Mouse (Mus musculus) T-helper 2 cell (primary cell): ENCODE data around the gene Nav1.

Source experiments
- in situ Hi-C: fragments of 300-600 bp; cut with MboI, MseI; formaldehyde crosslinking; loops from one replicate; pipeline ENCODE4 v1.15.1; 2025; ENCODE audit warnings: high pct_unique_total_duplicates

Gene Nav1

DNA sequence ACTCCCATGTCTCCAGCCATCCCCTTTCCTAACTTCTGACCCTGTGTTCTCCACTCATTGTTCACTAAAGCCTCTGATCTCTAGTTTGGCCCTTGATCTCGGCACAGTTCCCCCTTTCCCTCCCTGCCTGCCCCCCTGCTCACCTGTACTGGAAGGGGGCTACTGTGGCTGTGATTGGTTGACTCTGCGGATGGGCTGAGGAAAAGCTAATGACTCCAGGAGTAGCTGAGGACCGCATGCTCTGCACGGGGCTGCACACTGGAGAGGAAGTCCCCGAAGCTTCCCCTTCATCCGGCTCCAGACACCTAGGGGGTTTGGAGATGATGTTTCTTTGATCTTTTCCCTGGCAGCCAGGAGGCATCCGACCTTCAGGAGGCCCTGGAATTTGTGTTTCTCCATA is at the start of gene Nav1:
TSS of gene Nav1 (minus strand) at position 277 of the 400 bp plus-strand sequence.
- in situ Hi-C loops = no loop called here

DNA sequence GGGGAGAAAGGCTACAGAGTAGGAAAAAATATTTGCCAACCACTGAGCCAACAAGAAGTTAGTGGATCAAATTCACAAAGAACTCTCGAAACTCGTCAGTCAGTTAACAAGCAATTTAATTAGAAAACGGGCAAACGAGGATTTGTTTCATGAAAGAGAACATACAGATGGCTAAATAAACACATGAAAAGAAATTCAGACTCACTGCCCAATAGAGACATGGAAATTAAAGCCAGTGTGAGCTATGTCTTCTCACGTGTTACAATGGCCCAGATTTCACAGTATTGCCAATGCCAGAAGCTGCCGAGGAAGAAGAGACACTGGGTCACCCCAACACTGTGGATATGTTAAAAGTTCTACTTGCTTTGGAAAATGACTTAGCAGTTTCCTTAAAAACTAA is 46.8 kb upstream of the Nav1 start:
- in situ Hi-C loops = loop anchor here (10.0 kb wide), 1 partner anchor 1689 kb away; no protein-coding TSS in a partner anchor

DNA sequence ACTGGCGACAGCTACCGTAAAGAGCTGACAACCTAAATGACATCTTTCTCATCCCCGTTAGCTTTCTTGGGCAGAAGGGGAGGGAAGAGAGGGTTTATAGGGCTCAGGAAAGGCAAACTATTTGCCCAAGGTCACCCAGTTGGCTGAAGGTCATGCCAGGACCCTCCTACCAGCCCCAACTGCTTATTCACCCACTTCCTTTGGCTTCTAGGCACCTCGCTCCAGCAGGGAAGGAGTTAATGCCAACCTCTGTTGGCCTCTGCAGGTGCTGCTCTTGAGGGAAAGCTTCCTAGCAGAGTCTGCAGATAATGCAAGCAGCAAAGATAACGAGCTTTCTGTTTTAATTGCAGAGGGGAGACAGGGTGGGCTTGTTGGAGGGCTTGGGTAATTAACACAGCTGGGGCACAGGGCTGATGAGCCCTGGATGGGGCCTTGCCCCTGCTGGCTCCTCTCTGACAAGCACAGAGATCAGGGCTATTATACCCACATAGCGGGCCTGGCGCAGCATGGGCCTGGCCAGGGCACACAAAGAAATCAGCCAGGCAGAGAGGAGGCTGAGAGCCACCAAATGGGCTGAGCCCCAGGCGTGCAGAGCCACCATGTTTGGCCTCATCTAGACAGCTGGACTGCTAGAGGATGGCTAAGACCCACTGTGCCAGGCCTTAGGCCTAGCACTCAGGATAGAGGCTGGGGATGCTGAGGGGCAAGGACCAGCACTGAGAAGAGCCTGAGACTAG is 38.5 kb upstream of the Nav1 start:
- in situ Hi-C loops = no loop called here

DNA sequence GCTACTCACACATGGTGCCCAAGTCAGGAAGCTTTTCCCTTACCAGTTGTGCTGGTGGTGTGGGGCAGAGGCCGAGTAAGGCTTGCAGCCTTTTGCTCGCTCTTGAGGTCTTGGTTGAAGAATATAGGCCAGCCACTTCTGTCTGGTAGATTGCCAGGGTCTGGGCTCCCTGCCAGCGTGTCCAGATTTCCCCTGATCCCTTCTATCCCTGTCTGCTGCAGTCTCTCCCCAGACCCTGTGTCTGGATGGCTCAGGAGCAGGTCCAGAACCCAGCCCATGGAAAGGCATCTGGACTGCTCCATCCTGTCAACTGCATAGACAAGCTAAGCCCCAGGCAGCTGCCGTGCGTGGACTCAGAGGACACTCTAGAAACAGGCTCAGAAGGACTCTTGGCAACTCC is 37.0 kb upstream of the Nav1 start:
- in situ Hi-C loops = no loop called here

DNA sequence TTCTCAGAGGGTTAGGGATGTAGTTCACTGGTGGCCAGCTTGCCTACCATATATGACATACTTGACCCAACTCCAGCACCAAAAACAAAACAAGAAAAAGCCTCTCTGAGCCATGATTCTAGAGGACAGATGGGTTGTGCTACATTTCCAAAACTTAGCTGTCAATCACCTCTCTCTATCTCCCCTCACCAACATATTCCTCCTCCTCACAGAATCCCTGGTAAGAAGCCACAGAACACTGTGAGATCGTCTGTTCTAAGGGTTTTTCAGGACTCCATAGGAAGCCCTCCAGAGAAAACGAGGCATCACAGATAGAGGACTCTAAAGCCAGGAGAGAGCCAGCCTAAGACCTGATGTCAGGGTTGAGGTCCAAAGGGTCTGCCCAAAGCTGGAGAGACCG is 36.6 kb upstream of the Nav1 start:
- in situ Hi-C loops = no loop called here

DNA sequence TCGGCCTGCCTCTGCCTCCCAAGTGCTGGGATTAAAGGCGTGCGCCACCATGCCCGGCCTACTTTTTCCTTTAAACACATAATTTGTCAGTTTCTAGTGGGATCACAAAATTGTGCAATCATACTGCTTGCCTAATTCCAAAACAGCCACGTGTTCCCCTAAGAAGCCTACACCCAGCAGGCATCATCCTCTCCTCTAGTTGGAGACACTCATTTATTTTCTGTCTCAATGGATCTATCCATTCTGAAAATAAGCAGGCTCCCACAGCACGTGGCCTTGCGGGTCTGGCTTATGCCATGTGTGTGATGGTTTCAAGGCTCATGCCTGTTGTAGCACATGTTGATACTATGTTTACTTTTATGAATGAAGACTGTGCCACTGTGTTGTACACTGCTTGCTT is 32.8 kb upstream of the Nav1 start:
- in situ Hi-C loops = no loop called here

DNA sequence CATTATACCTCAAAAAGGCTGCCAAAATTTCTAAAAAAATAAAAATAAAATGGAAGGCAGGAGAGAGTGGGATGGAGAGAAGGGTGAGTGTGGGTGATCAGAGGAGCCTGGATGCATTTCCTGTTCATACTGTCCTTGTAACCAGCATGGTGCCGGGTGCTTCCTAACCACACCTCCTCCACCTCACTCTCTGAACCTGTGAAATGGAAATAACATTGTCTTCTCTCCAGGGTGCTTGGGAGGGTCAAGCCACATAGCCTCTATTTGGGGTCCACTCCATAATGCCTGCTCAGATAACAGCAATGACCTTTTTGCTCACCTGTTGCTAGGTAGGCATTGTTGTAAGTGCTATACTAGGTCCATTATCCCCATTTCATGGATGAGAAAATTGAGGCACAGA is 32.0 kb upstream of the Nav1 start:
- in situ Hi-C loops = no loop called here

DNA sequence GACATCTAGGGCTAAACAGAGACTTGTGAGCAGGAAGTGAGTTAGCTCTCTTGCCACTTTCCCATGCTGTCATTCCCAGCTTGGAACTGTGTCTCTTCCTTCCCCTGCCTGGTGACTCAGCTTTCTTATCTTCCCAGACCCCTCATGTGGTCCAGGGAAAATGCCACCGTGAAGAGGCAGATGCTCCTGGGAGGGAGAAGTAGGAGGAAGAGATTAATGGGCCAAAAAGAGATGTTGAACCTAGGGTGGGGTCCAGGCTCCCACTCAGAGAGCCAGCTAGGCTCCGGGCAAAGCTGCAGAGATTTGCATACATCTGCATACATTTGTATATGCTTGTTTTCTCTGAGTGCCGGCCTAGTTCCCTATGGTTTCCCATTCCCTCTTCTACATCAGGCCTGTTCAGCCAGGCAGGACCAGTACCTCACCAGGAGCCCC is 30.5 kb upstream of the Nav1 start:
- in situ Hi-C loops = no loop called here

DNA sequence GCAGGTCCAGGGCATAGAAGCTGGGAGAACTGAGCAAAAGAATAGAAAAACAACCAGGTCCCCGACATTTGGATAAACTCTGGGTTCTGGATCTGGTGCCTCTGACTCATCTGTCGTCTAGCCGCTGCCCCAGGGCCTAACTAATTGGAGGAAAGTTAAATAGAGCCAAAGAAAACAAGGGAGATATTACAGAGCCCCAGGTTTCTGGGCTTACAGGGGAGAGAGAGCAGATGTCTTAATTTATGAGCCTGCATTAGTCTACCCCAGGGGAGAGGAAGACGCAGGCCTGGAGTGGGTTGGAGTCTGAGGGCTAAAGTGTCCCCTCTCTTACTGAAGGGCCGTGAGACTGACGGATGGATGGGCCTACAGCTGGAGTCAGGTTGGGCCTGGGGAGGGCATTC is 29.0 kb upstream of the Nav1 start:
- in situ Hi-C loops = no loop called here

DNA sequence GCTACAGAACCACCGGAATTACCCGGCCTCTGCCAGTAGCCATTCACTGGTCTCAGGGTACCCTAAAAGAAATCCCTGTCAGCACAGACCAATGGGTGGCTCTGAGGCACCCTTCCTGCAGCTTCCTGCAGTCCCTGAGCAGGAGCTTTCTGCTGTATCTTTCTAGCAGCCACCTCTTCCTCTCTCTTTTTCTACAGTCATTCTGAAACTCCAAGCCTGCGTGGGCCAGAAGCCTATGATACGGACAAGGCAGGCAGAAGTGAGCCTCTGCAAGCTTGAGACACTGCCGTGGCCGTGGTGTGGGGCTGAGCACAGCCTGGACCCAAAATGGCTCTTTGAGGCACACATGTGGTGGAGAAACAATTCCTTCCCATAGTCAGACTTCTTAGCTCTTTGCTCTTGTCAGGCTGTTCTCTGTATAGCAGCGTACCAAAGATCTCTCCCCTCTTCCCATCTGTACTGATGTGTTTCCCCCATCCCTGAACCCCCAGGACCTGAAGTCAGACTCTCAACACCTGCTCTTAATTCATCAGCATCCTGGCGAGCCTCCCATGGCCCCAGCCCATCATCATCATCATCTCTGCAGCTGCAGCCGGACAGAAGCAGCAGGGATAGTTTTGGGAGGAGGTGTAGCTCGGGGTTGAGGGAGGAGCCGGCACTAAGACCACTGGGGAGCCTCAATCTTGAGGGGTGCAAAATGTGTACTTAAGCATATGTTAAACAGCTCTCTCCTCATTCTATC is 28.4 kb upstream of the Nav1 start:
- in situ Hi-C loops = no loop called here

DNA sequence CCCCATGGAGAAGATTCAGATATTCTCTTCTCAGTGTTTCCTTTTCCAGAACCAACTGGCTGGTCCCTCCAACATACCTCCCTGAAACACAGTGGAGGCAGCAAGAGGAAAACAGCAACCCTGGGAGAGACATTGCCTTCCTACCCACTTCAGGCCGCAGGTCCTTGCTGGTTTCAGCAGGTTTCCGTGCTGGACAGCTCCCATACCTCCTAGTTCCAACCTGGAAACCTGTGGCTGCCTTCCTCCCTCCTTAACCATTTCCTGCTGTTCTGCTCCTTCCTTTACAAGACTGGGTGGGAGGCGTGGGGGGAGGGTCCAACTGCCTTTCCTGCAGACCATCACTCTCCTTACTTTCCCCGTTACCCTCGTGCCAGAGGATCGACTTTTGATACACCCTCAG is 27.7 kb upstream of the Nav1 start:
- in situ Hi-C loops = no loop called here

DNA sequence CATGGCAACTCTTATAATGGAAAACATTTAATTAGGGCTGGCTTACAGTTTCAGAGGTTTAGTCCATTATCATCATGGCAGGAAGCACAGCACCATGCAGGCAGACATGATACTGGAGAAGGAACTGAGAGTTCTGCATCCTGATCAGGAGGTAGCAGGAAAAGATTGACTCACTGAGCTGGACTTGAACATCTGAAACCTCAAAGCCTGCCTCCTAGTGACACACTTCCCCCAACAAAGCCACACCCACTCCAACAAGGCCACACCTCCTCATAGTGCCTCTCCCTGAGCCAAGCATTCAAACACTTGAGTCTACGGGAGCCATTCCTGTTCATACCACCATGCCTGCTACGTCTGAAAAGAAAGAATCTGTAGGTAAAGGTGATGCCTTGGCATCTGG is 26.8 kb upstream of the Nav1 start:
- in situ Hi-C loops = no loop called here

DNA sequence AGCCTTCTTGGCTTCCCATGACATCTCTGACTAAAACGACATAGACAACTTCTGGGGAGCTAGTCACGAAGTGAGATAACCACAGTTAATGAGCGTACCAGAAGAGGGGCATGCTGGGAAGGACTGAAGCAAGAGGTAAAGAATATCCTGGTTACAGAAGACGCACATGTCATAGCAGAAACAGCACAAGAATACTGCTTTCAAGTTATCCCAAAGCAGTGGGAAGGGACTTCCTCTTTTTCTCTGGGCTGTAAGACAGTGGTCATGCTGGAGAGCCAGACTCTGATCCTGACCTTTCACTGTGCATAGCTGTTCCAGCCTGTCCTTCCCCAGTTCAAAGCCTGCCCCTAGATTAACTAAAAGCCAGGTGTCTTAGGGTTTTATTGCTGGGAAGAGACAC is 26.4 kb upstream of the Nav1 start:
- in situ Hi-C loops = no loop called here

DNA sequence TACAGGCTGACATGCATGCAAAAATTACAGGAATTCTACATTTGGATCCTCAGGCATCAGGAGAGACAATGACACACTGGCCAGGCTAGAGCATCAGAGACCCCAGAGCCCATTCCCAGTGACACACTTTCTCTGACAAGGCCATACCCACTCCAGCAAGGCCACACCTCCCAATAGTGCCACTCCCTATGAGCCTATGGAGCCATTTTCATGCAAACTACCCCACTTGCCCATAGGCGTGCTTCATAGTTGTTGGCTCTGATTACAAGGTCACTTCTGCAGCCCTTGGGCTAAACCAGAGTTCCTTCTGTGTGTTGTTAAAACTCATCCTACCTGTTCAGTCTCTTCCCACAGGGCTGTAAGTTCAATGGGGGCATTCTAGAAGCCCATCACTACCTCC is 25.1 kb upstream of the Nav1 start:
- in situ Hi-C loops = no loop called here

DNA sequence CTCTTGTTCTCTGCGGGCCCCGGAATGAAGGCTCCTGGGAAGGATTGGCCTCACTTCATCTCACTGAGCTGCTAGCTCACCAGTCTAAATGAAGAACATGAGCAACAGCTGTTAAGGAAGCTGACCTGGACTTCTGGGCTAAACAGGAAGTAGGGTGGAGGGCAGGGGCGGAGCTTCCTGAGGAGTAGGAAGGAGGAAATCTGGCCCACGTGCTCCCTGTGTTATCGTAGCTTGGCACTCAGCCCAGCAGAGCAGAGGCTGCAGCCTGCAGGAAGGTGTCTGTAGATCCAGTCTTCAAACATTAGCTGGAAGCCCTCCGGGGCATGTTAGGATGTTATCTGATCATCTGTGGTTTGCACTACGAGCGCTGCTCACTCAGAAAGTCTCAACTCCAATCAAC is 24.4 kb upstream of the Nav1 start:
- in situ Hi-C loops = no loop called here

DNA sequence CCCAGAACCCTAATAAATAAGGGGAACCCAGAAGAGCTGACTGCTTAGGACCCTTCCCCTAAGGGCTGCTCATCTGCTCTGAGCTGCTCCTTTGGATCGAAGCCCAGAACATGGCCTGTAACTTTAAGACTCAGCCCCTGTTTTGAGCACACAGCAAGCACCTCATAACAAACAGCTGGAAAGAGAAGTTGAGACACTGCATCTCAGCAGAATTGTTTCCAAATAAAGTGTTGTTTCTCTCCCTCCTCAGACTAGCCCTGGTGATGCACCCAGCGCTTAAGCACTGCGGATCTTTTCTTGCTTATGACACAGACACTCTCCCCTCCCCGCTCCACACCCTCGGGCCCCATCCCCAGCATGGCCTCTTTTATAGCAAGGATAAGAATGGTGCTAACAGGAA is 22.8 kb upstream of the Nav1 start:
- in situ Hi-C loops = no loop called here

DNA sequence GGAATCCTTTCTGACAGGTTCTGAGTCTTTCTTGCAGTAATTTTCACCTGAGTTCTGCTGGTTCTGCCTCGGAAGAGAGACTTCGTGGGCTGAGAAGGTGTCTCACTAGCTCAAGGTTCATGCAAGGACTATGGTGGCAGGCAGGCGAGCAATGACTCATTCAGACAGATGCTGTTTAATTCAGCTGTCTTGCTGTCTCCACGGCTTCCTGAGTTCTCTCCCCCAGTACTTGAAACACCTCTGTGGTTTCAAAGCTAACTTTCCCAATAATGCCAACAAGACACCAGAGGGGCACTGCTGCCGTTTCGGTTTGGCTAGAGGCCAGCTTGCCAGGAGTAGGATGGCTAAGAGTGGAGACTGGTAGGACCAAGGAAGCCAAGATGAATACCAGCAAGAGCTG is 19.1 kb upstream of the Nav1 start:
- in situ Hi-C loops = no loop called here

DNA sequence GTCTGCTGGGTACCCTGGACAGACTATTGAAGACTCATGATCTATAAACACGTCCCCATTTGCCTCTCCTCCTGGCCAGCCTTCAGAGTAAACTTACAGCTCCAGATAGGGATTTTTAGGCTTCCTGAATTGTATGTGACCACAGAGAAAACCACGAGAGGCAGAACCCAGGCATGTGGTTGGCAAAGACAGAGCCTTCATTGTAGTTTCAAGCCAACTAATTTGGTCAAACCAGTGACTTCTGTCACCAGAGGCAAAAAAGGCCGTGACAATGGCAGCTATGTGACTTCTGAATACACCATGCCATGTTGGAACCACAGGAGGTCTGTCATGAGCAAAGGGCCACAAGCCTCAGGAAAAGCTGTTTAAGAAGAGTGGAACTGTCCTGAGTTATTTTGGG is 18.6 kb upstream of the Nav1 start:
- in situ Hi-C loops = no loop called here

DNA sequence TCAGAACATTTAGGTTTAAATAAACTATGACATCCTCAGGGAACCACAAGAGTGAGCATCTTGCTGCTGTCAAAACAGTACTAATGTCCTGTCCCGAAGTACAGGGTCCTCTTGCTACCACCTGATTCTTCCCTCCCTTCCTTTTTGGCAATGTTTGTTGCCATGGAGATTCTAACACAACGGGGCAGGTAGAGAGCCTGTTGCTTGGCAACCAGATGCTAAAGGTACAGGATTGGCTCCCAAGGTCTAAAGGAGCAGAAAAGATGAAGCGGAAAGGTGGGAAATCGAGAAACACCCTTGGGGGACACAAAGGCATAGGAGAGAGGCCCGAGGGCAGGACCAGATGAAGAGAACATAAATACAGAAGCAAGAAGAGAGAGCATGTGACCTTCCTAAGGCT is 17.6 kb upstream of the Nav1 start:
- in situ Hi-C loops = no loop called here

DNA sequence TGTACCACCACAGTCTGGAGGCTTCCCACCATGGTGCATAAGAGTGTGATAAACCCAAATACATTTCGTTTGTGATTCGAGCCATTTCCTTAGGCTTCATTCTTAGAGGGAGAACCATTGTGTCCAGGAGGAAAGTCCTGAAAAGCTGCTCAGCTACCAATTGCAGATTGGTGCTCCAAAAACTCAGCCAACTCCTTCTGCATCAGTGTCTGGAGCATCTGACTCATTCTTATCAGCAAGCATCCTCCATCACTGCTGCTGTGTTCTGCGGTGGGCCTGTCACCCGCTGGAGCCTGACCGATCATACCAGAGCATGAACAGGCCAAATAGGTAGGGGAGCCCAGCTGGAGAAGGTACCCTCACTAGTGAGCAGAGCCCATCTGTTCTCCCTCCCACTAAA is 16.0 kb upstream of the Nav1 start:
- in situ Hi-C loops = no loop called here

DNA sequence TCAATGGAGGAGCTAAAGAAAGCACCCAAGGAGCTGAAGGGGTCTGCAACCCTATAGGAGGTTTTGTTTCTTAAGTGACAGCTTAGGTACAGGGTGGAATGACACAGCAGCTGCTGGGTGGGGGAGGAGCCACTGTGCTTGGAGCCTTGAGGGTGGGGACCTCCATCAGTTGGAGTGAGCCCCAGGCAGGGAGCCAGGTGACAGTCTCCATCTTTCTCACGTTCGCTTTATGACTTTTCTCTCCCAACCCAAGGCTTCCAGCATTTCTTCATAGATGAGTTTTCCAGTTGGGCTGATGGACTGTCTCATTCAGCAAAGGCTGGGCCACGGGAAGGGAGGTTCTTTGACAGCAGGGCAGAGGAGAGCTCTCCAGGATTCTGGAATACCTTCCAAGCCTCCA is 14.2 kb upstream of the Nav1 start:
- in situ Hi-C loops = no loop called here

DNA sequence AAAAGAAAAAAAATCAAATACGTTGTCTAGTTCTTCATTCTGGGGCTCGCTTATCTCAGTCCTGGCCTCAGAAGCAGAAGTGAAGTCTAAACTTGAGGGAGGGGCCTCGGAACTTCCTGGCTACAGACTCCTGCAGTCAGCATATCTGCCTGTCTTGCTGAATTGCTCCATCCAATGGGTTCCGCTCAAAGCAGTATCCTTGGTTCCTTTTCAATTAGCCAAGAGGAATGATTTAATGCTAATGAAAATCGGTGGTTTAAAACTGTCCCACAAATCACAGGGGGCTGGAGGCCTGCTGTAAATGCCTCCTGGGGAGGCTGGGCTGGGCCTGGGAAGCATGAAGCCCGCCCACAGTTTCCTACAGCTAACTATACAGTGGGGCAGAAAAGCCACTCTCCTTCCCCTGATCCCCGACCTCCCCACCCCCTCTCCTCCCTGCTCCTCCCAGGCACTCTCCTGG is 12.9 kb upstream of the Nav1 start:
- in situ Hi-C loops = no loop called here

DNA sequence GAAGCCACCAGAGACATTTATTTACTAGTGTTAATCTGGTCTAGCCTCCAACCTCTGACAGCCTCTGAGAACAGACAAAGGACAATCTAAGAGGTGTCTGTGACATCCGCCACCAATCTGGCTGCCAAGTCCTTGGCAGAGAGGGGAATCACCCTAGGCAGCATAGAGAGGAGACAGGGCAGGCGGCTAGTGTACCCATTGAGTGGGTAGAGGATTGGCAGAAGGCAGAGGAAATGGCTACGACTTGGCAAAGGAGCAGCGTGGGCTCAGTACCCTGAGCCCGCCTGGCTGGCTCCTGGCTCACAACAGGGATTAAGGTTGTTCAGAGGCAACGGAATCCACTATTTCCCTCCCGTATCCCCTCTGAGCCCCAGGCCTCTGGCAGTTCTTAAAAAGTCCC is 12.0 kb upstream of the Nav1 start:
- in situ Hi-C loops = no loop called here
